31 mouse cellular contexts compared by ENCODE assay signal in the genomic region with DNA sequence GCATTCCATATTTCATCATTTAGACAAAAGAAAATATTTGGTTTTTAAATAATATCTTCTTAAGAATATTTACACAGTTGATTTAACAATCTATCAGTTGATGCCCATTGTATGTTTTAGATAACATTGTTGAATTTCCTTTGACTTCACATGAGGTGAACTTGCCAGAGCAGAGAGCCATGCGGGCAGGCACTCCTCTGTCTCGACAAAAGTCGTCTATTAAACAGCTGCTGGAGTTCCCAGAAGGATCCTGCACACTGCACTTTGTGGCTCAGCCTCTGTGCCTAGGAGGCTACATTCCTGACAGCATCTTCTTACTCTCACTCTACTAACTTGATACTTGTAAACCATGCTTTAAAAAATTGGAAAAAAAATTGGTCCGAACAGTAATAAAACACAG.
A peak's percentile ranks its signal among the peaks of the same experiment; 100 is the strongest.
DNase-seq lines count a peak whose midpoint lies in the region; ATAC-seq lines count a peak whose summit lies in the region.
"Had no signal": no experiment of that assay in that cellular context is flagged by ENCODE, and none has a peak within 500 bp of the region (broad histone marks: within the 10 kb centered on the region; RNA-seq: fewer than 3 reads in every experiment).

No protein-coding gene starts in this region.

- intact Hi-C loops in heart, postnatal 36 days (cut with DNase I), result no loop called here

- peak; percentile 76 for DNase-seq in midbrain, embryonic 11.5 days (ENCODE audit: low spot score, missing footprints)
- peak; percentile 36 for DNase-seq in lung, postnatal 36 days
- no peak for DNase-seq in thymus, adult 18-20 months
- DNase-seq in heart, postnatal 36 days, result no peak
- DNase-seq: adrenal gland, postnatal 10 days; B cell, adult 2 months; cerebellum, adult 8-10 months; cerebellum, postnatal 25 days; gastrocnemius, postnatal 25 days; heart, adult 2 months; heart, postnatal 10 days; kidney, adult 9 months; kidney, postnatal 10 days; layer of hippocampus, postnatal 36 days; left cerebral cortex, postnatal 4 days; liver, postnatal 0 days; retina, postnatal 1 day; right cerebral cortex, postnatal 14 days had no signal

- no peak overlapping the region for H3K9ac ChIP-seq in midbrain, embryonic 11.5 days (ENCODE audit: low read length)
- H3K9ac ChIP-seq in midbrain, embryonic 15.5 days, result no peak overlapping the region
- no peak overlapping the region for H3K9ac ChIP-seq in lung, embryonic 16.5 days (ENCODE audit: low read length)
- H3K9ac ChIP-seq: embryonic facial prominence, embryonic 15.5 days; forebrain, embryonic 12.5 days; heart, embryonic 13.5 days; hindbrain, embryonic 15.5 days; liver, embryonic 12.5 days; liver, postnatal 0 days; midbrain, embryonic 12.5 days had no signal

- WGBS in midbrain, embryonic 11.5 days, result 82% methylated on average over 4 of the region's 4 CpGs
- 71% methylated on average over 4 of the region's 4 CpGs for WGBS in midbrain, embryonic 15.5 days
- 25% methylated on average over 4 of the region's 4 CpGs for WGBS in lung, embryonic 16.5 days

- no peaks in the 10 kb centered on the region for H3K4me1 ChIP-seq in midbrain, embryonic 11.5 days (ENCODE audit: control insufficient read depth, insufficient read depth, low read length)
- no peaks in the 10 kb centered on the region for H3K4me1 ChIP-seq in midbrain, embryonic 15.5 days
- peaks cover 4% of the 10 kb centered on the region; the same call in 1 of the 2 replicates for H3K4me1 ChIP-seq in lung, embryonic 16.5 days (replicated peaks; ENCODE audit: control insufficient read depth, insufficient read depth, low read length)
- H3K4me1 ChIP-seq: embryonic facial prominence, embryonic 10.5 days; embryonic facial prominence, embryonic 15.5 days; forebrain, embryonic 12.5 days; hindbrain, embryonic 10.5 days; hindbrain, embryonic 15.5 days; liver, embryonic 12.5 days; midbrain, embryonic 12.5 days had no signal

- no peak for ATAC-seq in midbrain, embryonic 11.5 days (ENCODE audit: low FRiP score)
- no peak for ATAC-seq in midbrain, embryonic 15.5 days (replicated peaks)
- peak; percentile 60 for ATAC-seq in lung, embryonic 16.5 days (ENCODE audit: low read depth)
- ATAC-seq in frontal cortex, adult (ENCODE audit: low TSS enrichment), result no peak
- ATAC-seq: activated CD4-positive, CD25-positive, alpha-beta regulatory T cell, adult 4 months; inflammation-experienced regulatory T-cells, adult 6 months; liver, embryonic 12.5 days; liver, postnatal 0 days had no signal

- H3K36me3 ChIP-seq in midbrain, embryonic 11.5 days (ENCODE audit: control insufficient read depth, insufficient read depth, low read length), result no peaks in the 10 kb centered on the region
- no peaks in the 10 kb centered on the region for H3K36me3 ChIP-seq in midbrain, embryonic 15.5 days (replicated peaks)
- H3K36me3 ChIP-seq in lung, embryonic 16.5 days (ENCODE audit: control insufficient read depth, insufficient read depth, low read length), result no peaks in the 10 kb centered on the region
- H3K36me3 ChIP-seq: embryonic facial prominence, embryonic 10.5 days; embryonic facial prominence, embryonic 15.5 days; forebrain, embryonic 12.5 days; heart, embryonic 13.5 days; hindbrain, embryonic 10.5 days; hindbrain, embryonic 15.5 days; liver, embryonic 12.5 days; midbrain, embryonic 12.5 days had no signal

- H3K9me3 ChIP-seq in midbrain, embryonic 11.5 days (ENCODE audit: control insufficient read depth, low read length), result no peaks in the 10 kb centered on the region
- H3K9me3 ChIP-seq in midbrain, embryonic 15.5 days, result no peaks in the 10 kb centered on the region
- no peaks in the 10 kb centered on the region for H3K9me3 ChIP-seq in lung, embryonic 16.5 days (ENCODE audit: control insufficient read depth, low read length)
- H3K9me3 ChIP-seq: embryonic facial prominence, embryonic 10.5 days; embryonic facial prominence, embryonic 15.5 days; forebrain, embryonic 12.5 days; heart, embryonic 13.5 days; hindbrain, embryonic 10.5 days; hindbrain, embryonic 15.5 days; liver, embryonic 12.5 days; midbrain, embryonic 12.5 days had no signal

- H3K27me3 ChIP-seq in midbrain, embryonic 11.5 days (ENCODE audit: control insufficient read depth, insufficient read depth, low read length), result no peaks in the 10 kb centered on the region
- no peaks in the 10 kb centered on the region for H3K27me3 ChIP-seq in midbrain, embryonic 15.5 days (replicated peaks)
- H3K27me3 ChIP-seq in lung, embryonic 16.5 days (ENCODE audit: control insufficient read depth, insufficient read depth, low read depth, low read length), result no peaks in the 10 kb centered on the region
- H3K27me3 ChIP-seq: embryonic facial prominence, embryonic 15.5 days; forebrain, embryonic 12.5 days; heart, embryonic 13.5 days; hindbrain, embryonic 15.5 days; liver, embryonic 12.5 days; midbrain, embryonic 12.5 days had no signal

- H3K4me3 ChIP-seq in midbrain, embryonic 11.5 days (ENCODE audit: low read depth, low read length), result no peak overlapping the region
- H3K4me3 ChIP-seq in midbrain, embryonic 15.5 days, result no peak overlapping the region
- H3K4me3 ChIP-seq in lung, embryonic 16.5 days (ENCODE audit: low read length), result no peak overlapping the region
- H3K4me3 ChIP-seq: embryonic facial prominence, embryonic 10.5 days; embryonic facial prominence, embryonic 15.5 days; forebrain, embryonic 12.5 days; heart, adult 2 months; heart, embryonic 13.5 days; hindbrain, embryonic 10.5 days; hindbrain, embryonic 15.5 days; liver, embryonic 12.5 days; midbrain, embryonic 12.5 days had no signal

- no peak overlapping the region for H3K4me2 ChIP-seq in midbrain, embryonic 11.5 days
- no peak overlapping the region for H3K4me2 ChIP-seq in midbrain, embryonic 15.5 days
- no peak overlapping the region for H3K4me2 ChIP-seq in lung, embryonic 16.5 days (ENCODE audit: low read depth, low read length)
- H3K4me2 ChIP-seq: embryonic facial prominence, embryonic 15.5 days; forebrain, embryonic 12.5 days; heart, embryonic 13.5 days; hindbrain, embryonic 15.5 days; liver, embryonic 12.5 days; midbrain, embryonic 12.5 days had no signal

- H3K27ac ChIP-seq in midbrain, embryonic 11.5 days (ENCODE audit: low read depth, low read length), result no peak overlapping the region
- no peak overlapping the region for H3K27ac ChIP-seq in midbrain, embryonic 15.5 days
- H3K27ac ChIP-seq in lung, embryonic 16.5 days (ENCODE audit: low read length), result no peak overlapping the region
- H3K27ac ChIP-seq: embryonic facial prominence, embryonic 10.5 days; embryonic facial prominence, embryonic 15.5 days; forebrain, embryonic 12.5 days; heart, adult 2 months; heart, embryonic 13.5 days; hindbrain, embryonic 10.5 days; hindbrain, embryonic 15.5 days; liver, embryonic 12.5 days; midbrain, embryonic 12.5 days had no signal

Comparison
In these comparisons a context has a peak if more than half of its experiments do, and no peak if none do; other contexts are left out.
1. DNase-seq: peak in midbrain, embryonic 11.5 days (single experiment) and lung, postnatal 36 days (single experiment); none in thymus, adult 18-20 months (0 of 2) and heart, postnatal 36 days (0 of 2).